ENCODE assay signal across 19 mouse cellular contexts in genomic region chr2:118641147-118641546, GRCm38 (mm10). TPM values are rescaled to one million over a fixed set of nuclear protein-coding genes. Genes with fewer than 3 reads are reported as not detected.
A peak's percentile ranks its signal among the peaks of the same experiment; 100 is the strongest.
DNase-seq lines count a peak whose midpoint lies in the region; ATAC-seq and TF ChIP-seq lines count a peak whose summit lies in the region.
"Had no signal": no experiment of that assay in that cellular context is flagged by ENCODE, and none has a peak within 500 bp of the region (broad histone marks: within the 10 kb centered on the region; RNA-seq: fewer than 3 reads in every experiment).

No protein-coding gene starts in this region.

- H3K27ac ChIP-seq in kidney, embryonic 15.5 days: no peak overlapping the region
- no peak overlapping the region for H3K27ac ChIP-seq in ES-Bruce4 (ENCODE audit: insufficient read depth, low read length)
- H3K27ac ChIP-seq: embryonic facial prominence, embryonic 13.5 days; gastrocnemius, adult 2 months; hindbrain, embryonic 14.5 days; midbrain, embryonic 10.5 days; neural tube, embryonic 15.5 days; stomach, embryonic 15.5 days had no signal

- H3K4me1 ChIP-seq in kidney, embryonic 15.5 days: no peaks in the 10 kb centered on the region
- no peaks in the 10 kb centered on the region for H3K4me1 ChIP-seq in ES-Bruce4 (ENCODE audit: control insufficient read depth, insufficient read depth, low read length)
- H3K4me1 ChIP-seq: embryonic facial prominence, embryonic 13.5 days; midbrain, embryonic 10.5 days; neural tube, embryonic 15.5 days; stomach, embryonic 15.5 days had no signal

- no peak overlapping the region for H3K9ac ChIP-seq in kidney, embryonic 15.5 days
- H3K9ac ChIP-seq in ES-Bruce4 (ENCODE audit: low read depth, poor library complexity, severe bottlenecking): no peak overlapping the region
- H3K9ac ChIP-seq: embryonic facial prominence, embryonic 13.5 days; forebrain, postnatal 0 days; hindbrain, embryonic 14.5 days; neural tube, embryonic 15.5 days; stomach, embryonic 15.5 days had no signal

- DNase-seq in kidney, adult 18-20 months: peak; percentile 16
- peak; percentile 13 for DNase-seq in MN1 (ENCODE audit: low spot score)
- peak; percentile 12 to 64 for DNase-seq in kidney, postnatal 25 days
- DNase-seq: adrenal gland, postnatal 36 days; cerebellum, adult 9-11 months; forebrain, postnatal 0 days; gastrocnemius, adult 2 months; heart, adult 18-20 months; heart, postnatal 10 days had no signal

- no peak overlapping the region for H3K4me2 ChIP-seq in kidney, embryonic 15.5 days
- H3K4me2 ChIP-seq: embryonic facial prominence, embryonic 13.5 days; hindbrain, embryonic 14.5 days; neural tube, embryonic 15.5 days; stomach, embryonic 15.5 days had no signal

- no peaks in the 10 kb centered on the region for H3K9me3 ChIP-seq in kidney, embryonic 15.5 days (replicated peaks)
- no peaks in the 10 kb centered on the region for H3K9me3 ChIP-seq in ES-Bruce4 (replicated peaks; ENCODE audit: control insufficient read depth, insufficient read depth, low read length, poor library complexity, severe bottlenecking)
- H3K9me3 ChIP-seq: embryonic facial prominence, embryonic 13.5 days; neural tube, embryonic 15.5 days; stomach, embryonic 15.5 days had no signal

- peak; percentile 8 for TF ChIP-seq CTCF in ES-Bruce4 (IDR thresholded peaks at IDR 0.05; ENCODE audit: low read depth, low read length)

- H3K36me3 ChIP-seq in kidney, embryonic 15.5 days: peaks cover 88% of the 10 kb centered on the region
- H3K36me3 ChIP-seq in ES-Bruce4 (ENCODE audit: control insufficient read depth, insufficient read depth, low read length, poor library complexity, severe bottlenecking): peaks cover 57% of the 10 kb centered on the region
- H3K36me3 ChIP-seq: neural tube, embryonic 15.5 days had no signal

- no peaks in the 10 kb centered on the region for H3K27me3 ChIP-seq in kidney, embryonic 15.5 days
- no peaks in the 10 kb centered on the region for H3K27me3 ChIP-seq in ES-Bruce4 (ENCODE audit: control insufficient read depth, insufficient read depth, low read length, poor library complexity, severe bottlenecking)
- H3K27me3 ChIP-seq: embryonic facial prominence, embryonic 13.5 days; neural tube, embryonic 15.5 days; stomach, embryonic 15.5 days had no signal

- no peak for TF ChIP-seq EP300 in ES-Bruce4 (IDR thresholded peaks at IDR 0.05; ENCODE audit: insufficient read depth, low read depth, low read length)

- no peak overlapping the region for H3K4me3 ChIP-seq in kidney, embryonic 15.5 days (replicated peaks)
- H3K4me3 ChIP-seq in ES-Bruce4 (ENCODE audit: low read depth, low read length): no peak overlapping the region
- H3K4me3 ChIP-seq: embryonic facial prominence, embryonic 13.5 days; gastrocnemius, adult 2 months; midbrain, embryonic 10.5 days; myocyte; neural tube, embryonic 15.5 days; stomach, embryonic 15.5 days had no signal

- WGBS in kidney, embryonic 15.5 days: 70% methylated on average over 2 of the region's 2 CpGs

- TF ChIP-seq POLR2A in ES-Bruce4 (IDR thresholded peaks at IDR 0.05; ENCODE audit: insufficient read depth, low read length): no peak

- no peak for ATAC-seq in kidney, embryonic 15.5 days (replicated peaks; ENCODE audit: low FRiP score)
- ATAC-seq in frontal cortex, adult (ENCODE audit: low TSS enrichment): no peak
- ATAC-seq in megakaryocyte-erythroid progenitor cell, adult 5-6 weeks (replicated peaks; ENCODE audit: low FRiP score, low TSS enrichment, poor library complexity, severe bottlenecking): no peak
- ATAC-seq: forebrain, postnatal 0 days had no signal

RNA-seq across cellular contexts. Expression of gene Pak6, which starts 22.0 kb away (rescaled TPM):
- polyA plus RNA-seq in kidney, embryonic 15.5 days (2015; fragmentation: Nextera tagmentation; extraction: Ambion mirVana): 0.84 and 1.3 TPM in 2 replicates
- 2.1 and 2.3 TPM in 2 replicates for polyA plus RNA-seq in ES-Bruce4 (2011; ENCODE audit: insufficient read depth, insufficient read length, low read depth, missing spikeins)
- 0.55 and 0.77 TPM in 2 replicates for total RNA-seq in megakaryocyte-erythroid progenitor cell, adult 5-6 weeks (2014; fragmentation: Nextera tagmentation)
- total RNA-seq in megakaryocyte-erythroid progenitor cell, adult 5-6 weeks (2017): 1.0 and 1.4 TPM in 2 replicates
- total RNA-seq: gastrocnemius, adult 2 months had no signal

RNA-seq across cellular contexts. Expression of gene Bub1b, which starts 43.1 kb away (rescaled TPM):
- polyA plus RNA-seq in kidney, embryonic 15.5 days (2015; fragmentation: Nextera tagmentation; extraction: Ambion mirVana): 98.5 and 103 TPM in 2 replicates
- 189 TPM in 2 replicates for polyA plus RNA-seq in ES-Bruce4 (2011; ENCODE audit: insufficient read depth, insufficient read length, low read depth, missing spikeins)
- 51.3 and 64.1 TPM in 2 replicates for total RNA-seq in megakaryocyte-erythroid progenitor cell, adult 5-6 weeks (2014; fragmentation: Nextera tagmentation)
- total RNA-seq in megakaryocyte-erythroid progenitor cell, adult 5-6 weeks (2017): 89.9 and 103 TPM in 2 replicates
